Mouse (Mus musculus) lung, embryonic 16.5 days (tissue): Measurements from ENCODE around the gene Pias4. TPM values are rescaled to one million over a fixed set of nuclear protein-coding genes. Genes with fewer than 3 reads are reported as not detected.

ENCODE experiments used
- ATAC-seq: fragments of 200-750 bp; cut with Nextera tagmentation; 2 replicates; pipeline ENCODE4 v1.8.0; 2017; ENCODE audit warnings: low read depth, mild to moderate bottlenecking, moderate library complexity
- H3K27ac ChIP-seq: fragments of 300-500 bp; sonication (generic); 2 replicates; pipeline ENCODE4 v1.5.1; 2014; ENCODE audit warnings: mild to moderate bottlenecking, control low read depth, low read length
- H3K27me3 ChIP-seq: fragments of 300-500 bp; sonication (generic); 2 replicates; pipeline ENCODE4 v1.6.1; 2014; ENCODE audit warnings: low read depth, low read length, mixed read lengths; ENCODE audit not compliant: control insufficient read depth, insufficient read depth
- H3K36me3 ChIP-seq: fragments of 300-500 bp; sonication (generic); 2 replicates; pipeline ENCODE4 v1.6.1; 2014; ENCODE audit warnings: low read length; ENCODE audit not compliant: control insufficient read depth, insufficient read depth
- H3K4me1 ChIP-seq: fragments of 300-500 bp; sonication (generic); replicated peaks from 2 replicates; pipeline ENCODE4 v1.6.1; 2014; ENCODE audit warnings: low read length, mixed read lengths; ENCODE audit not compliant: control insufficient read depth, insufficient read depth
- H3K4me2 ChIP-seq: fragments of 300-500 bp; sonication (generic); 2 replicates; pipeline ENCODE4 v1.6.1; 2014; ENCODE audit warnings: low read depth, low read length, control low read depth
- H3K4me3 ChIP-seq: fragments of 300-500 bp; sonication (generic); 2 replicates; pipeline ENCODE4 v1.5.1; 2014; ENCODE audit warnings: mild to moderate bottlenecking, low read length, control low read depth
- H3K9ac ChIP-seq: fragments of 300-500 bp; sonication (generic); 2 replicates; pipeline ENCODE4 v1.6.1; 2014; ENCODE audit warnings: low read length, control low read depth
- H3K9me3 ChIP-seq: fragments of 300-500 bp; sonication (generic); 2 replicates; pipeline ENCODE4 v1.6.1; 2016; ENCODE audit warnings: low read length; ENCODE audit not compliant: control insufficient read depth
- WGBS: fragments of 180-500 bp; shearing (Covaris S2); extraction: QIAGEN DNeasy Blood & Tissue Kit; methylation state at CpG from one replicate; pipeline ENCODE4 v1.1.7; 2014; 5-methylcytosine and 5-hydroxymethylcytosine counted together
- polyA plus RNA-seq: library from polyadenylated mRNA; unstranded; fragments of >200 nt; fragmentation: Nextera tagmentation; extraction: Ambion mirVana; gene quantifications from 2 replicates; pipeline ENCODE4 v1.2.1, GENCODE M21; 2015

Gene Pias4
- polyA plus RNA-seq, 1 experiment from 2014 or later, result 41.8 TPM

DNA sequence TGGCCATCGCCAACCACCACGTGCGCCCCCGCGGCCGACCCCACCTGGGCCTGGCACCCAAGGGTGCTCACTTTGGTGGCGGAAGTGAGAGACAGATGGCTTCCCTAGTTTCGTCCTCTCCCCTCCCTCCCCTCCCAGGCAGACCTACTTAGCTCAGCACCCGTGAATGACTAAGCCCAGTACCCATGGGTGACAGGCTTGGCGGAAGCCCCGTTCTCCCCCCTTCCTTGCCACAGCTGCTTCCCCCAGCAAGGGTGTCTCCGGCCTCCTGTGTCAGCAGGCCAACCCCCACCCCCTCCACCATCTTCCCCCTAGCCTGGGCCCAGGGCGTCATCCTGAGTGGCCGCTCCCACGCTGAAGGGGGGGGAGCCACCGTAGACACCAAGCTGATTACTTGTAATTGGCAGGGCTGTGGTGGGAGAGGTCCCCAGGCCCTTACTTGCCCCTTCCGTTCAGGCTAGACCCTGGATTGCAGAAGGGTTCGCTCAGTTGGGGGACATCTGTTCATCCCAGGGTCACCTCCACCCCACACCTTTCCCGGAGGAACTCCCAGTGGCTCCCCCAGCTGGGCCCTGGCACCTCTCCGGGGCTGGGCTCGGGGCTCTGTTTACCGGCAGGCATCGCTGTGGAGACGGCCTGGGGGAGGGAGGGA is 29.5 kb downstream of the Pias4 start:
- Histone ChIP-seq H3K4me1 (peaks cover 57% of the 10 kb centered on the region), H3K9me3 (no peaks in the 10 kb centered on the region), H3K27me3 (peaks cover 8% of the 10 kb centered on the region; the same call in 1 of the 2 replicates), H3K4me3 (peak overlapping the region; percentile 91), H3K27ac (peak overlapping the region; percentile 88), H3K4me2 (peak overlapping the region; percentile 85), H3K9ac (peak overlapping the region; percentile 88), H3K36me3 (0 out of 2 replicates have a peak, but pooled peaks cover under 1% of the 10 kb centered on the region)
- WGBS, result 0% methylated on average over 22 of the region's 24 CpGs
- ATAC-seq, result no peak

DNA sequence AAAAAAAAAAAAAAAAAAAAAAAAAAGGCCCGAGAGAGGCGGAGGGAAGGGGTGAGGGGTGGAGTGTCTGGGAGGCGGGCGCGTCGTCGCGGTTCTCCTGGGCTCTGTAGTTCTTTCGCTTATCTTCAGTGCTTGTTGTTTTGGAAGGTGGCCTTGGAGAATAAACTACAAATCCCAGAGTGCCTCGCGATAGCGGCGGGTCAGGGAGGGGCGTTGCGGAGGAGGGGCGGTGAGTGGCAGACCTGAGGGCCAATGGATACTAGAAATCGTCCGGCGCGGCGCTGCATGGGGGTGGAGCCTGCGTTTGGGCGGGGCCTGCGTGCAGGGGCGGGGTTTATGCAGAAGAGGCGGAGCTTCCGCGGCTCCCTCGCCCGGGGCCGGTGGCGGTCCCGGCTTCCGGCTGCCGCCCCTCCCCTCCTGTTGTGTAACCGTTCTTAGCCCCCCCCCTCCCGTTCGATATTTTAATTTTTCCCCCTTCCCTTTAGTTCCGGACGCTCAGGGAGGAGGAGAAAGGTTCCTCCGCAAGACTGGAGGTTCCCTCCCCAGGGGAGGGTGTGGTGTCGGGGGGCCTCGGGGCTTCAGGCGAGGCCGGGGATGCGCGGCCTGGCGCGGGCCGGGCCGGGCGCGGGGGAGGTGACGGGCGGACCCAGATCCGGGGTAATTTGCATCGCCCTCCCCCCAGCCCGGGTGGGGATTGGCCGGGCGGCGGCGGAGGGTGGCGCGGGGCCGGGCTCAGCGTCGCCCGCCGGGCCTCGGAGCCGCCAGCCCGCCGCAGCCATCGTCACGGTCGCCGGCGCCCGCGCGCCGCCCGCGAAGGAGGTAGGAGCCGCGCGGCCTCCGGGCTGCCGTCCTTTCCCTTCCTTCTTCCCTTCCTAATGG is 30.2 kb downstream of the Pias4 start:
- Histone ChIP-seq H3K4me2 (peak overlapping the region; percentile 85), H3K4me3 (peak overlapping the region; percentile 91), H3K9me3 (no peaks in the 10 kb centered on the region), H3K36me3 (no peaks in the 10 kb centered on the region), H3K27ac (peak overlapping the region; percentile 99), H3K4me1 (peaks cover 55% of the 10 kb centered on the region), H3K9ac (peak overlapping the region; percentile 97), H3K27me3 (peaks cover 8% of the 10 kb centered on the region; the same call in 1 of the 2 replicates)
- ATAC-seq, result peak; percentile 92
- WGBS, result under 1% methylated on average over 52 of the region's 89 CpGs

DNA sequence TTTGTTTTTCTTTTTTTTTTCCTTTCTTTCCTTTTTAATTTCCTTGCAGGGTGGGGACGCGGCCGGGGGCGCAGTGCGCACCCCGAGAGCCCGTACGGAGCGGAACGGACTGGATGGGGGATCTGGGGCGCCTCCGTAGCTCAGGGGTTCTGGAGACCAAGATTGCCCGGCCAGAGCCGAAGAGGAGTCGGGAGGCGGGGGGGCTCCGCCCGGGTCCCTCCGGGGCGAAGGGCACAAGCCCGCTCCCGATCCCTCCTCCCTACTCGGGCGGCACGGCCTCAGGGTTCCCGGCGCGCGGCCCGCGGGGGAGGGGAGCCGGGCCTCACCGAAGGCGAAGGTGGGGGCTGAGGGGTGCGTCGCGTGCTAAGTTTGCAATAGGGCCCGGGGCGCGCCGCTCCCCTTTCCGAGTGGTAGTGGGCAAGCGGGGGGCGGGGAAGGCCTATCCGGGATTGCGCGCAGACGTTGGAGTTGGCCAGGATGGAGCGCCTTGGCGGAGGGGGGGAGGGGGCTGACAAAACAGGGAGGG is 31.0 kb downstream of the Pias4 start:
- Histone ChIP-seq H3K4me2 (peak overlapping the region; percentile 99), H3K4me1 (peaks cover 49% of the 10 kb centered on the region), H3K36me3 (no peaks in the 10 kb centered on the region), H3K9ac (peak overlapping the region; percentile 97), H3K27ac (peak overlapping the region; percentile 99), H3K4me3 (peak overlapping the region; percentile 91), H3K9me3 (no peaks in the 10 kb centered on the region), H3K27me3 (peaks cover 8% of the 10 kb centered on the region; the same call in 1 of the 2 replicates)
- 0% methylated on average over 36 of the region's 50 CpGs for WGBS
- ATAC-seq, result peak; percentile 31

DNA sequence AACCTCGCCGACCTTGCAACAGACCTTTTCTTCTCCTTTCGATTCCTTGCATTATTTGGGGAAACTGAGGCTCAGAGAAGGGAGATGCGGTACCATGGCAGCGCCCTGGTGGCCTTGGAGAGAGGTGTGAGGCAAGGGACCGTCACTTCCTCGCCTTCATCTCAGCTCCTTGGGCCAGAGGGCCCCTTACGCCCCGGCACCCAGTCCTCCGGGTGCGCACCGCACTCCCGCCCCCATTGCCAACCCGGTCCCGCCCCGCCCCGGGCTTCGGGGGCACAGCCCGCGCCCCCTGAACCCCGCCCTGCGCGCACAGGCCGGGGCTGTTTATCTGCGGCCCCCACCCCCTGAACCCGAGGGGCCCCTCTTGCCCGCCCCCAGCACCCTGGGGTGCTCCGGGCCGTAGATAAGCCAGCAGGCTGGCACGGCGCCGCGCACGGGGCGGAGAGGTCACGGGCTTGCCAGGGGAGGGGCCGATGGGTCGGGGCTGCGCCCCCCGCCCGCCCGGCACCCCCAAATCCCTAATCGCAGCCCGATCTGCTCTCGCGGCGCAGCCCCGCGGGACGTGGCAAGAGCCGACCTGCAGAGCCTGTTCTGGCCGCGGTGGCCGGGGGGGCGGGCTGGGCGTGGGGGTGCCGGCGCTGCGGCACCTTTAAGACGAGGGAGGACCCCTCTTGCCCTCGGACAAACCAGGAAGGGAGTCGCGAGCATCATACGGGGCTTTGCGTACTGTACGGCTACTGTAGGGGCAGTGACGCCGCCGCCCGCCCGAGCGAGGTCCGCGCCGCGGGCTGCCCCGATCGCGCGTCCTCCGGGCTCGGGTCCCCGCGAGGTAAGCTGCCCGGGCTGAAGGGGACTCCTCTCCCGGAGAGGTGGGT is 31.7 kb downstream of the Pias4 start:
- peaks cover 8% of the 10 kb centered on the region; the same call in 1 of the 2 replicates for H3K27me3 ChIP-seq
- H3K4me1 ChIP-seq, result peaks cover 43% of the 10 kb centered on the region
- no peaks in the 10 kb centered on the region for H3K9me3 ChIP-seq
- H3K36me3 ChIP-seq, result no peaks in the 10 kb centered on the region
- peak overlapping the region; percentile 99 for H3K27ac ChIP-seq
- peak; percentile 37 for ATAC-seq
- WGBS, result under 1% methylated on average over 74 of the region's 86 CpGs
- H3K9ac ChIP-seq, result peak overlapping the region; percentile 97
- peak overlapping the region; percentile 91 for H3K4me3 ChIP-seq
- peak overlapping the region; percentile 99 for H3K4me2 ChIP-seq

DNA sequence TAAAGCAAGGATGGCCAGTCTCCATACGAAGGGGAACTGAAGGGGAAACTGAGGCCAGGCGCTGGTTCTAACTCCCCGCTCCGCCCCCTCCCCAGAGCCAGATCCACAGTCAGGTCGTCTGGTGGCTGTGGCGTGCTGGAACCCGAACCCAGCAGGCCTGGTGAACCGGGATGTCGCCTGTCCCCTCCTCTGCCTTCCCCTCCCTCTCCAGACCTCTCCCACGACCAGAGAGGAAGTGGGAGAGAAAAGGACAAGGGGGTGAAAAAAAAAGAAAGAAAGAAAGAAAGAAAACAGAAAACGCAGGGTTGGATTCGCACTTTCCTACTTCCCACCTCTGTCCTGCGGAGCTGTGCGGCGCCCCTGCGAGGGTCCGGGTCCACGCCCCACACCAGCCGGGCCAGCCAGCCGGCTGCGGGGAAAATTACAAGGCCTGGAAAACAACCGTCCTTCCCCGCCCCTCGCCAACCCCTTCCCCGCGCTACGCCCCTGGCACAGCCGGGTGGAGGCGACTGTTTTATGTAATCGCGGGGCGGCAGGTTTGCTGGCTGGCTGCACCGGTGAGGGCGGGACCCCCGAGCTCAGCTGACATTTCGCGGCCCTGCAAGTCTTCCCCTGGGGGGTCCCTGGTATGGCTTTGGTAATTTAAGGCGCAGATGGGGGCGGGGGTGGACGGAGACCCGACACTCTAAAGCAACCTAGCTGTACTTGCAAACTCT is 32.6 kb downstream of the Pias4 start, which contains the start of gene Zbtb7a:
Gene Zbtb7a (plus strand): TSS at position 255 of the 716 bp plus-strand sequence.
- H3K4me1 ChIP-seq, result peaks cover 35% of the 10 kb centered on the region
- H3K4me3 ChIP-seq, result peak within 1 kb of the TSS; percentile 91
- H3K4me2 ChIP-seq, result peak within 1 kb of the TSS; percentile 99
- WGBS, result 1% methylated on average over 40 of the region's 41 CpGs
- peak within 1 kb of the TSS; percentile 99 for H3K27ac ChIP-seq
- ATAC-seq, result no peak
- H3K27me3 ChIP-seq, result peaks cover 8% of the 10 kb centered on the region; the same call in 1 of the 2 replicates
- H3K9me3 ChIP-seq, result no peaks in the 10 kb centered on the region
- peak within 1 kb of the TSS; percentile 97 for H3K9ac ChIP-seq
- H3K36me3 ChIP-seq, result no peaks in the 10 kb centered on the region

DNA sequence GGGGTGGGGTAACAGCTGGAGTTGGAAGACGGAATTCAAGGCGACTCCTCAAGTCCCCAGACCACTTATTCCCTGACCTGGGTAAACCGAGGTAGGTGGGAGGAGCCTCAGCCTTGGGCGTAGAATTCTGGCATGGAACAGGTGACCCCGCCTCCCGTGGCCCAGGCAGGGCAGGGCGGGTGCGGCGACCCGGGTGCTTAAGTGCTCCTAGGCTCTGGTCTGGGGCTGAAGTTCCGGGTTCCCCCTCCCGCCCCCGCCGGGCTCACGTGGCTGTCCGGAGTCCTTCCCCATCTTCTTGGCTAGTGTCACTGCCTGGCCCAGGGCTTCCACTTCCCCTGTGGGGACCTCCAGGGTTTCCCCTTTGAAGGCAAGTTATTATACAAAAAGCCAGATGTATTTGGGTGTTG is 33.5 kb downstream of the Pias4 start:
- H3K27ac ChIP-seq, result no peak overlapping the region
- 1% methylated on average over 16 of the region's 16 CpGs for WGBS
- H3K4me2 ChIP-seq, result peak overlapping the region; percentile 26
- ATAC-seq, result no peak
- no peaks in the 10 kb centered on the region for H3K9me3 ChIP-seq
- H3K9ac ChIP-seq, result no peak overlapping the region
- peaks cover 31% of the 10 kb centered on the region for H3K4me1 ChIP-seq
- H3K36me3 ChIP-seq, result no peaks in the 10 kb centered on the region
- H3K4me3 ChIP-seq, result 0 out of 2 replicates have a peak overlapping the region, but pooled peaks have one; percentile 9
- peaks cover 8% of the 10 kb centered on the region; the same call in 1 of the 2 replicates for H3K27me3 ChIP-seq

DNA sequence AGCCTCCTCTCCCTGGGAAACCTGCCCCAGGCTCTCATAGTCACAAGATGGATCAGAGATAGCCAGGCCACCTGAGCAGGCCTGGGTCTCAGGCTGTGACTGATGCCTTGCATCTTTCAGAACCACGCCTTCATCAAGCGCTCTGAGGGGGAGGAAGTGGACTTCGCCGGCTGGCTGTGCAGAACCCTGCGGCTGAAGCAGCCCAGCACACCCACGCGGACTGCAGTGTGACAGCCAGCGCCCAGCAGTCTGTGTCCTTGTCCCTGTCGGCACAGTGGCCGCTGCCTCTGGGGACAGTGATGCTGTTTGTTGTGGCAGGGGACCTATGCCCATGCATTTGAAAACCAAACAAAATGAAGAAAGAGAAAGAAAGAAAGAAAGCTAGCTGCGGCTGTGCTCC is 44.2 kb downstream of the Pias4 start:
- 74% methylated on average over 11 of the region's 11 CpGs for WGBS
- H3K9me3 ChIP-seq, result no peaks in the 10 kb centered on the region
- H3K27ac ChIP-seq, result no peak overlapping the region
- H3K4me1 ChIP-seq, result peaks cover 10% of the 10 kb centered on the region; the same call in 1 of the 2 replicates
- ATAC-seq, result no peak
- H3K4me3 ChIP-seq, result no peak overlapping the region
- H3K27me3 ChIP-seq, result no peaks in the 10 kb centered on the region
- H3K9ac ChIP-seq, result no peak overlapping the region
- no peak overlapping the region for H3K4me2 ChIP-seq
- H3K36me3 ChIP-seq, result peaks cover 50% of the 10 kb centered on the region

DNA sequence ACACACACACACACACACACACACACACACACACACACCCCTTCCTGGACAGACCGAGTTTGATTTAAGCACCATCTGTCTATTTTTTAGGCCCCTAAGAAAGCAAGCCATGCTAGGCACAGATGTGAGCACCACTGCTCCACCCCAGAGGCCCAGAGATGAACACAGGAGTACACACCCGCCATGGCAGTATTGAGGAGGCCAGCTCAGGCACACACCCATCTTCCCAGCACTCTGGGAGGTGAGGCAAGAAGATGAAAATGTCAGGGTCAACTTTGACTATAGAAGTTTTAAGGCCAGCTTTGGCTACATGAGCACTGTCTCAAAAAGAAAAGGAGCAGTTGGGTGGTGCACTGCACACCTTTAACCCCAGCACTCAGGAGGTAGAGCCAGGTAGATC is 44.8 kb downstream of the Pias4 start:
- Histone ChIP-seq H3K9ac (no peak overlapping the region), H3K27ac (no peak overlapping the region), H3K9me3 (no peaks in the 10 kb centered on the region), H3K4me3 (no peak overlapping the region), H3K27me3 (no peaks in the 10 kb centered on the region), H3K4me2 (no peak overlapping the region), H3K36me3 (peaks cover 54% of the 10 kb centered on the region), H3K4me1 (peaks cover 4% of the 10 kb centered on the region; the same call in 1 of the 2 replicates)
- ATAC-seq, result no peak
- 79% methylated on average over 2 of the region's 2 CpGs for WGBS
